Mouse (Mus musculus) hindbrain, embryonic 10.5 days (tissue): ENCODE results near the gene Tbc1d9. TPM values are rescaled to one million over a fixed set of nuclear protein-coding genes. Genes with fewer than 3 reads are reported as not detected.
A peak's percentile ranks its signal among the peaks of the same experiment; 100 is the strongest.

Experiments used
- DNase-seq: peaks from one replicate; pipeline ENCODE4 v3.0.0-alpha.2; 2017; ENCODE audit warnings: low spot score
- H3K27ac ChIP-seq: fragments of 300-500 bp; sonication (generic); 2 replicates; pipeline ENCODE4 v1.5.1; 2016; ENCODE audit warnings: mild to moderate bottlenecking, moderate library complexity
- H3K27me3 ChIP-seq: fragments of 300-500 bp; sonication (generic); 2 replicates; pipeline ENCODE4 v1.6.1; 2016; ENCODE audit warnings: mild to moderate bottlenecking; ENCODE audit not compliant: poor library complexity, insufficient read depth, severe bottlenecking
- H3K36me3 ChIP-seq: fragments of 300-500 bp; sonication (generic); 2 replicates; pipeline ENCODE4 v1.6.1; 2016; ENCODE audit warnings: mild to moderate bottlenecking, moderate library complexity
- H3K4me1 ChIP-seq: fragments of 300-500 bp; sonication (generic); replicated peaks from 2 replicates; pipeline ENCODE4 v1.6.1; 2016; ENCODE audit warnings: mild to moderate bottlenecking
- H3K4me3 ChIP-seq: fragments of 300-500 bp; sonication (generic); 2 replicates; pipeline ENCODE4 v1.5.1; 2016; ENCODE audit warnings: mild to moderate bottlenecking, moderate library complexity
- H3K9me3 ChIP-seq: fragments of 300-500 bp; sonication (generic); 2 replicates; pipeline ENCODE4 v1.6.1; 2016; ENCODE audit warnings: mild to moderate bottlenecking, moderate library complexity
- WGBS: fragments of 180-500 bp; shearing (Covaris S2); methylation state at CpG from one replicate; pipeline ENCODE4 v1.1.7; 2016; 5-methylcytosine and 5-hydroxymethylcytosine counted together
- polyA plus RNA-seq: library from polyadenylated mRNA; unstranded; fragments of >200 nt; fragmentation: Nextera tagmentation; extraction: Ambion mirVana; gene quantifications from 2 replicates; pipeline ENCODE4 v1.2.1, GENCODE M21; 2016

Gene Tbc1d9
- polyA plus RNA-seq, 1 experiment from 2014 or later = 8.3 TPM

DNA sequence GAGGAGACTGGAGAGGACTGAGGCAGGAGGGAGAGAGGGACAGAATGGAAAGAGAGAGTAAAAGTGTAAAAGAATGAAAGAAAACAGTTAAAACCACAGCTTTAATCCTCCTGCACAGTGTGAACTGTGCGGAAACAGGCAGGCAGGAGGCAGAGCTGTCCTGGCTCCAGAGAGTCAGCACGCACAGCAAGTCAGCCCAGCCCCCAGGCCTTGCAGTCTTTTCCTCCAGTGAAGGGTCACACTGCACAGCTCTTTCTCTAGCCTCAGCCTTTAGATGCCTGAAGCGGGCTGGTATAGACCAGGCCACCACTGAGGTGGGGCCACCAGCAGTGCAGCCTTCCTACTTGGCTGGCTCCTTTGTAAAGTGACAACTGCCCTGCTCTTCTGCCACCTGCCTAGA lies 155.4 kb downstream of the Tbc1d9 start:
- Histone ChIP-seq H3K27me3 (no peaks in the 10 kb centered on the region), H3K27ac (0 out of 2 replicates have a peak overlapping the region, but pooled peaks have one; percentile 29), H3K4me1 (peaks cover 10% of the 10 kb centered on the region), H3K36me3 (peaks cover 80% of the 10 kb centered on the region), H3K4me3 (no peak overlapping the region), H3K9me3 (no peaks in the 10 kb centered on the region)
- WGBS = 44% methylated on average over 3 of the region's 3 CpGs
- DNase-seq = peak; percentile 11

DNA sequence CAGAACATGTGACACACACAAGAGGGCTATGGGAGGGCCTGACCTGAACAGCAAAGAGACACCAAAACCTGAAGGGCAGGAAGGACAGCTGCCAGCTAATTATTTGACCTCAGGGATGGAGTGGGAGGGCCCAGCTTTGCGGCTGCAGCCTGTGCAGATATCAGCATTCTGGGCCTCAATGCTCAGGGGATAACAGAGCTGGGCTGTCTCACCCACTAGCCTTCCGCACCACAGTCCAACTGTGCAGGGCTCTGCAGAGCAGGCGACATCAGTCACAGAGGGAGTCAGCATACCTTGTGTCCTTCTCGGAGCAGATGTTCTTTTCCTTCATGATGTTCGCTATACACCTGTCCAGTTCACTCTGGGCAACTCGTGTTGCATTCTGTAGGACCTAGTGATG lies 157.2 kb downstream of the Tbc1d9 start:
- H3K27me3 ChIP-seq = no peaks in the 10 kb centered on the region
- DNase-seq = no peak
- no peak overlapping the region for H3K27ac ChIP-seq
- H3K4me1 ChIP-seq = peaks cover 7% of the 10 kb centered on the region
- peaks cover 72% of the 10 kb centered on the region for H3K36me3 ChIP-seq
- H3K4me3 ChIP-seq = no peak overlapping the region
- no peaks in the 10 kb centered on the region for H3K9me3 ChIP-seq
- 91% methylated on average over 6 of the region's 6 CpGs for WGBS

Other genes starting within 250 kb of the Tbc1d9 start
- gene Gm10645, start 818 bp downstream of the Tbc1d9 start, polyA plus RNA-seq = 2.9 and 3.2 TPM in 2 replicates
- gene Ucp1, start 125.0 kb downstream of the Tbc1d9 start, polyA plus RNA-seq = 0.10 TPM in 1 of 2 replicates, not detected in the other
- gene Elmod2, start 167.1 kb downstream of the Tbc1d9 start, polyA plus RNA-seq = 15.6 and 21.0 TPM in 2 replicates
- gene Mgat4d, start 183.1 kb downstream of the Tbc1d9 start, polyA plus RNA-seq = not detected in 2 replicates
- 2.9 and 3.5 TPM in 2 replicates for gene Clgn, start 224.5 kb downstream of the Tbc1d9 start, polyA plus RNA-seq